Mouse (Mus musculus) cerebellum, postnatal 14 days (tissue): ENCODE measurements around the gene 1500009C09Rik.
"Not testable (repeated sequence)": the region's sequence is repeated elsewhere in the genome, so short reads cannot be mapped to it uniquely, and the experiment has no call there.

ENCODE experiments used
- DNase-seq, 2 experiments: peaks; one replicate each; pipeline ENCODE4 v3.0.0; 2021; ENCODE audit warnings: mixed read lengths in 2 of 2

1500009C09Rik gene

DNA sequence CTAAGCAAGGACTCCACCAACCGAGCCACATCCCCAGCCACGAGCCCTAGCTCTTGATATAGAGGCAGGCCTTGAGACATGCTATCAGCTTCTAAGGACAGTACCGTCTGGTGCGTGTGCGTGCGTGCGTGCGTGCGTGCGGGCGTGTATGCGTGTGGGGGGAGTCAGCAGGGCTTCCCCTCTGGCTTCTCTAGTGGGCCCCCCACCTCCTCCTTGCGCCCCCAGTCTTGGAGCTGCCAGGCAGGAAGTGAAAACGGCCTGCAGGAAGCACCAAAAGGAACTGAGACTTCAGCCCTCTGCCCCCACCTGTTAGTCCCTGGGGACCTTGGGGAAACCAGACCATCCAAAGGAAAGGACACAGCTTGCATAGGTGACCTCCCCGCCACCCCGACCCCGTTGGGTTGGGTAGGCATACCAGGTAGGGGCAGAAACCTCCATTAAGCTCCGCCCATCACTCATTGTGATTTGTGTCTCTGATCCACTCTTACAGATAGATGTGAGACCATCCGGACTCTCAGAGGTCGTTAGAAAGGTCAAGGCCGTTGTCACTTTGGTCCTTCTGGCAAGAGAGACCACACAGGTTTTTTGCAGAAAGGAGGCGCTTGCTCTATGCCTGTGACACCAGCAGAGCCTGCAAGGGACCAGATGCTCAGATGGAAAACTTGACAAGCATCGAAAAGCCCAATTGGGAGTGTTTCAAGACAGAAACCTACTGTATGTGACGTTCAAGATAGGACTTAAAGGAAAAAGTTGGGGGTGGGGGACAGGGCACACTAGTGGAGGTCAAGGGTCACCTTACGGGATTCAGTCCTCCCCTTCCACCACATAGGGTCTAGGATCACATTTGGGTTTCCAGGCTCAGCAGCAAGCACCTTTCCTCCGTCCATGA is 33.2 kb upstream of the 1500009C09Rik start:
- DNase-seq, result peak in 1 of 2 experiments; percentile 12

DNA sequence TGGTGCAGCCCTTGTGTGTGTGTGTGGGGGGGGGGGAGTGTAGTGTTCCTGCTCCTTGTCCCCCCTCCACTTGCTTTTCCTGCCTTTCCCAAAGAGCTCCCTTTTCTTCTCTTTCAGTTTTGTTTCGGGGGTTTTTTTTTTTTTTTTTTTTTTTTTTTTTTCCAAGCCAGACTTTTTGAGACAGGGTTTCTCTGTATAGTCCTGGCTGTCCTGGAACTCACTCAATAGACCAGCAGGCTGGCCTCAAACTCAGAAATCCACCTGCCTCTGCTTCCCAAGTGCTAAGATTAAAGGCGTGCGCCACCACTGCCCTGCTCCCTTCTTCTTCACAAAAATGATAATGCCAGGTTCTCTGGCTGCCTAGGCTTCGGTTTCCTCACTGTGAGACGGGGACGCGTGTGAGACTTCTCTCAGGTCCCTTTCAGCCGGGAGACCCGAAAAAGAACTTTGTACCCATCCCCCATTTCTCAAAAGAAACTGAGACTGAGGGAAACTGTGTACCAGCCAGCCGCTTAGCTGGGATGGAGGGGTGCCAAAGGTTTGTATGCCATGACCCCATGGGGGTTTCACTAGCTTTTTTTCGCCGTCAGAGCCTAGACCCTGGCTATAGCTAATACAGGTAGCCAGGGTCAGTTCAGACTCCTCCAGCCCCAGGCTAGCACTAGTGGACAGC is 32.1 kb upstream of the 1500009C09Rik start:
- peak; percentile 21 to 30 for DNase-seq

DNA sequence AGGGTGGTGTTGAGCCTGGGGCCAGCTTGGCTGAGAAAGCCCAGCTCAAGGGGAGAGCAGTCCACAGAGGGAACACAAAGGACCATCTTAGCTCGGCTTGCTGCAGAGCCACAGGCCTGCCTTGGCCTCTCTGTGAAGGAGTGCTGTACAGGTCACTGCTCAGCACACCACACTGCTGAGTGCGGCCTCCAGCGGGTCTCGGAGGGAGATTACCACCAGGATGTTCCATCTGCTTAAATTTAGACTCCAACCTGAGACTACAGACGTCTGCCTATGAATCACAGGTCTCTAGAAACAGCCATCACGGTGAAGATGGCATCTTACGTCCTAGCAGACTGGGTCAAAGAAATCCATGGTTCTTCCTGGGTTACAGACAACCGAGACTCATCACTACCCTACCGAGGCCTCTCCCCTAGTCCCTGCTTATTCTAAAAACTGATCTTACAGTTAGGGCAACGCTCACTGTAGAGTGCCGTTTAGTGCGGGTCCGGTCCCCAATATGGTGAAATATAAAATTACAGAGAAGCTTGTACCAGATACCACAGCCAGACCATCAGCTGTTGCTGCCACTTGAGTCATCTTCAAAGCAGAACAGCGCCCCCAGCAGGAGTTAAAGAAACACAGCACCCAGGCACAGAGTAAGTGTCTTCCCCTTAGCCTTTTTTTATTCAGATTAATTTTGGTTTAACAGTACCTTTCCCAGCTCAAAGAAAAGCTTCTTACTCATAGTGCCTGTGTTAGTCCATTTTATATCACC is 30.9 kb upstream of the 1500009C09Rik start:
- peak; percentile 26 to 51 for DNase-seq

DNA sequence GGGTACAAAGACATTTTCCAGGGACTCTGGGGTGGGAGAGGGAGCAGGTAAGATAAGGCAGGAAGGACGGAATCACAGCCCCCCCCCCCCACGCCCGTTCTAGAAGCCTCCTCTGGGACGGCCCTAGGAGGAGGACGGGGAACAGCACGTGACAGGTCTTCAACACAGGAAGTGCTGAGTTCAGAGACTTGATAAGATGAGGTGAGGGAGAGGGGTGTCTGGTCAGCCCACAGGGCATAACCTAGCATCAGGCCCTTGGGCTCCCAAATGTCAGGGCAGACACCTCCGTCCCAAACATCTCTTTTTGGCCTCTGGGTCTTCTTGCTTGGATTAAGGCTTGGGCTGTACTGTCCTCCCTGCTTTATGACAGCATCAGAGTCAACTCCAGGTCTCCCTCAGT is 28.9 kb upstream of the 1500009C09Rik start:
- no peak for DNase-seq

DNA sequence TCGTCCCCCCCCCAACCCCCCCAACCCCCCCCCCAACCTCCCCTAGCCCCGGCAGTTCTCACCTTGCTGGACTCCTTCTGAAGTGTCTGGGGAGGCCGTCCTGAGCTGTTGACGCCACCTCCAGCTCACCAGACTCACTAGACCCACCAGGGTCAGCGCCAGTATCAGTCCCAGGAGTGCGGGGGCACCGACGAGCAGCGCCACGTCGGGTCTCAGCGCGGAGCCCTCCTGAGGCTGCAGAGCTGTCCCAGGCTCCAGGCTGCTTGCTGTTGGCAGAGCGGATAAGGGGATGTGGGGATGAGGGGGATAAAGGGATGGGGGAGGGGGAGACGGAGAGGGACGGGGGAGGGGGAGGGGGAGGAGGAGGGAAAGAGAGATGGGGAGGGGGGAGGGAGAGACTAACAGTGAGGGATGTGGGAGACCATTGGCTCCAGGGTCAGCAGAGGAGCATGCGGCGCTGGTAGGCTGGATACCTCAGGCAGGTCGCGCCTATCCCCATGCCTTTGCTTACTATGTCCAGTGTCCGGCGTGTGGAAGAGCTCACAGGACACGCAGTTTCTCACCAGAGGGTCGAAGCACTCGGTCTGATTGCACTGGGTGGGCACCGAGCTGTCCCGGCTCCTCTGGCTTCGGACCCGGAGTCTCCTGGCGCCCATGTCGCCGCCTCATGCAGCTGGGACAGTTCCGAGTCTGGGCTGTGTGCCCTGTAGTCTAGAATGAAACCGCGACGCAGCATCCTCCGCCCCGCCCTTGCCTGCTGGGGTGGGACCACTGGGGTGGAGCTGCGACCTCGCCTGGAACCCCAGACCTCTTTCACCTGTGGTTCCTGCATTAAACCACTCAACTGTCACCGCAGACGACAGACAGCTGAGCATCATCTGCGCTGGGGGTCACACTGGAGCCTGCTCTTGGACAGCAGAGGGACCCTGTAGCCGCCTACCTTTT is 28.3 kb upstream of the 1500009C09Rik start, which contains the start of gene Tnfrsf13c:
TSS of gene Tnfrsf13c (minus strand) at position 713 of the 945 bp plus-strand sequence.
- DNase-seq, result peak; percentile 46 to 63

DNA sequence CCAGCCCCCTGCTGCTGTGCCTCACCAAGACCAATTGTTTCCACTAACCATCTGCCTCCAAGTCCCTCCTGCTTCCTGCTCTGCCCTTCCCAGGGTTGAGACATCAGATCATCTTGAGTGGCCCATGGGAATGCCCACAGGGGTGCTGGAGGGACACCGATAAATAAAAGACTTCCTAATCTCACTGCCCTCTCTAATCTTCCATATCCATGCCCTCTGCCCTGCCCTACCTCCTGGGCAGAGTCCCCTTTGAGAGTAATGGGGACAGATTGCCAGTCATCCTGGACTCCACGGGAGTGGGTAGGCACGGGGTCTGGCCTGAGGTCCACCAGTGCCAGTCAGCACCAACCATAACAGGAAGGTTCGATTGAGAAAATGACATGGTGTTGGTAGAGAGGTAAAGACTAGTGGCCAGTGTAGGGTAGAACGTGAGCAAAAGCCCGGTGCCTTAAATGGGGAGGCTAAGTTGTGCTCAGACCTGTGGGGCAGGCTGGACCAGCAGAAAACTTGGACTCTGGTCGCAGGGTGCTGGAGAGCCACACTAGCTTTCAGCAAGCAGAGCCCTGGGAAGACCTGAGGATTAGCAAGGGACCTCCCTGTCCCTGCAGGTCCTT is 27.5 kb upstream of the 1500009C09Rik start:
- DNase-seq, result peak in 1 of 2 experiments; percentile 17

DNA sequence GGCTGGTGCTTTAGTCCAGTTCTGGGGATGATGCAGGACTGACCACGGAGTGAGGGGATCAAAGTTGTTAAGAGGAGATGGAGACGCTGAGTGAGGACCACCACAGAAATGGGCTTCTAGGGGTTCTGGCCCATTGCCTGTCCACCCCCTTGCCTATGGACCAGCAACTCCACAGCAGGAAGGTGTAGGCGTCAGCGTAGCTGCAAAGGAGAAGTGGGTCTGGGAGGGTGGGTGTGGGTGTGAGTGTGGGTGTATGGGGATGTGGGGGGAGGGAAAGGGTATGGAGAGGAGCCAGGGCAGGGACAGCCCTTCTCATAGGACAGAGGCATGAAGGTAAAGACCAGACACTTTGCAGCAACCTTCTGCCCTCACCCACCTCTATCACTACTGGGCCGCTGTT is 26.4 kb upstream of the 1500009C09Rik start:
- peak in 1 of 2 experiments; percentile 10 for DNase-seq

DNA sequence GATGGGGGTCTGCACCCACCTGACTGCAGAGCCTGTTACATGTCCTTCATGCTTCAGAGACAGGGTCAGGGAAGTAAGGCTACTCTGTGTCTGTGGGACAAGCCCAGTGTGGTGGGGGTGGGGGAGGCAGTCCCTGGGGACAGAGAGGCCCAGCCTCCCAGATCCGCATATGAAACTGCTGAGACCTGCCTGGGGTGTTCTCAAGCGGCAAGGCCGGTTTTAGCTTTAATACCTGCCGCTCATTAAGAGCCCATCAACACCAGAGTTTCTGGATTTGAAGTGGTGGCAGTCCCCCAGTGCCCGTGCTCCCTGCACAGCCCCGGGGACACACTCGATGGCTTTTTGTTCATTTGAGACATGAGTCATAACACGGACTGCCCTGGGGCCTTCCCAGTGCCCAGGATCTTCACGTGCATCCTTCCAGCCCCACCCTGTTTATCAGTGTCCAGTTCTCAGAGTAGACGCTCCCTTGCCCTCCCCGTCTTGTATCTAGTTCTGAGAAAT is 22.6 kb upstream of the 1500009C09Rik start:
- DNase-seq, result no peak

DNA sequence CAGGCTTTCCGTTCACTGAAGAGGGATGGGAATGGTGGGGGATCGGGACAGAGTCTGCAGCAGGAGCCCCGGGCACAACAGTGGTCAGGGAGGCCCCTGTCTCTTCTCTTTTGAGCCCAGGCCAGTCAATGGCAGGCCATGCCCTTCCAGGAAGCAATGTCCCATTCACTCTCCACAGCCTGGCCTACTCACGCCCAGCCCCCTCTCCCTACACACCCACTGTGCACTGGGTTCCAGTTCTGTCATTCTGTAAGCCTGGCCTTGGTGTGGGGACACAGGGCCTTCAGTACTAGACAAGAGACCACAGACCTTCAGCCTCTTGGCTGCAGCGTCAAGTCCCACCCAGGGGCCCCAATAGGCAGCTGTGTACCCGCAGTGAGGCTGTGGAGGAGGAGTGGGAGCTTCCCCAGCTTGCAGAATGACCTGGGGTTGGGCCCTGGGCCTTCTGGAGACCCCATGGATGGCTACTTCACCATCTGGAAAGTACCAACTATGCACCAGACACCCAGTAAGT is 22.0 kb upstream of the 1500009C09Rik start:
- DNase-seq, result no peak

DNA sequence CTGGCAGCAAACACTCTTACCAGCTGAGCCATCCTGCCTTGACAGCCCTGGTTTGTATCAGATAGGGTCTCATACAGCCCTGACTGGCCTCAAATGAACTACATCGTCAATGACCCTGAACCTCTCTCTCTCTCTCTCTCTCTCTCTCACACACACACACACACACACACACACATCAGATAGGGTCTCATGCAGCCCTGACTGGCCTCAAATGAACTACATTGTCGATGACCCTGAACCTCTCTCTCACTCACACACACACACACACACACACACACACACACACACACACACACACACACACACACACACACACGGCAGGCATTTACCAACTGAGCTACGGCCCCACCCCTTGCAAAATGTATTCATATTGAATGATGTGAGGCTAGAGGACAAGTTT is 21.1 kb upstream of the 1500009C09Rik start:
- no peak for DNase-seq

DNA sequence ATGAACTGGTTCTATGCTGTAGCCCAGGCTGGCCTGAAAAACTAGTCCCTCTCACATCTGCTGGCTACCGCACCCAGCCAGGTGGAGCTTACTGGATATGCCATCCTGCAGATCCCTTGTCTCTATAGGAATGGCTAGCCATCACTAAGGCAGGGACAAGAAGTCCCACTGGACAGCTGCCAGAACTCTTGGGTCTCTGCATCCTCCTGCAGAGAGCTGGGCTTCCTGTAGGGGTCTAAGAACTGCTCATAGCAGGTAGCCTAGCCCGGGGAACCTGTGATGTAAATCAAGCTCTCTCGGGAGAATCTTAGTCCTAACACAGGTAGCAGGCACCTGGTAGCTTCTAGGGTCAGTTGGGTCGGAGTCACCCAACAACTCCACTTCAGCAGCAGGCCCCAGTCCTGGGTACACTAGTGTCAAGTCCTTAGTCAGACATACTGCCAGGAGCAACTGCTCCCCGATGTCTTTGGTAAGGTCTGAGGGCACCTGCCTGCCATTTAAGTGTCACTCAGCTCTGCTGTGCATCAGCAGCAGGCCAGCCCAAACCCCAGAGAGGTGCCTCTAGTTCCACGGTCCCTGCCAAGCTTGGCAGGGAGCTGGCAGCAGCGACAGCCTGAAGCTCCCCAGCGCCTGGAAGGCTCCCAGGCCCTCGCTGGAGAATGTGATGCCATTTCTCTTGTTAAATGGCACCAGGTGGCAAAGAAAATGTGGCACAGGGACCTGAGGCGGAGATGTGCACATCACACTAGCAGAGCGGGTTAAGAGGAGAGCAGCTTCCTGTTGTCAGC is 20.4 kb upstream of the 1500009C09Rik start:
- peak; percentile 92 for DNase-seq

DNA sequence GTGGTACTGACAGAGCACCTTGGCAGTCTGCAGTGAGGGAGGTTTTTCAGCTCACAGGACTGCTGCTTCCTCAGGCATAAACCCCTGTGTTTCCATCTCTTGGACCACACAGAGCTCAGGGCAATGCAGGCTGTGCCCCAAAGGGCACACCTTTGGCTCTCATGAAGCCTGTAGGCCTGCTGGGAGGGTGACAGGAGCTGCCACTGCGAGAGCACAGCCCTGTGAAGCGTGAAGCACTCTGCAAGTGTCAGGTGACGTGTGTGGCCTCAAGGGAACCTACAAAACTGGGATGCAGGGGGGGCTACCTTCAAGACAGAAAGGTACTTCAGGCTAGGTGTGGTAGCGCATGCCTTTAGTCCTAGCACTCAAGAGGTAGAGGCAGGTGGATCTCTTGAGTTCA is 19.5 kb upstream of the 1500009C09Rik start:
- no peak for DNase-seq

DNA sequence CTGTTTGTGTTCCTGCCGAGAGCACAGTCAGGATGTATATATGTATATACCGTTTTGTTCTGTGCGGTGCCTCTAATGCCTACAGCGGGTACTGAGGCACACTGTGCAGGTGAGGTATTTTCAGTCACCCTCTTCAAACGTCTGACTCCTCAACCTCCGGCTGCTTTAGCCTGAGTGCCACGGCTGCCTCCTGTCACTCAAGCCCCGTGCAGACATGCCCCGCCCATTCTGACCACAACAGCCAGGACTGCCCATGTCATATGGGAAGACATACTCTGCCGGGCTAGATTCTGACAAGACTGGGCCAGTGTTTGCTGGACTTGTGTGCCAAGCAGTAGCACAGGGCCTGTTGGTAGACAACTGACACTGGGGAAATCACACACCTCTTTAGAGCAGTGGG is 16.5 kb upstream of the 1500009C09Rik start:
- DNase-seq, result no peak

DNA sequence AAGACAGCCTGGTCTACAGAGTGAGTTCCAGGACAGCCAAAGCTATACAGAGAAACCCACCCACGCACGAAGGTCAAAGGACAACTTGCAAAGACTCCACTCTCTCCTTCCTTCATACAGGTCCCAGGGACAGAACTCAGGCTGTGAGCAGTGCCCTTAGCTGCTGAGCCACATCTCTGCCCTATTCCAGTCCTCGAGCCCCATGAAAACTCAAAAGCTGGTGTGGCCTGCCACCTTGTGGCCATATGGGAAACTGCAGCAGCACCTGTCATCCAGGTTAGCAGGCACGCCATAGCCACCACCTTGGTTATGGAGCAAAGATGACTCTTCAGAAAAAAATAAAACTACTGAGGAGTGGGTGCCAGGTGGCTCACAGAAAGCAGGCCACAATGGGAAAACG is 15.6 kb upstream of the 1500009C09Rik start:
- DNase-seq, result peak; percentile 94 to 97

DNA sequence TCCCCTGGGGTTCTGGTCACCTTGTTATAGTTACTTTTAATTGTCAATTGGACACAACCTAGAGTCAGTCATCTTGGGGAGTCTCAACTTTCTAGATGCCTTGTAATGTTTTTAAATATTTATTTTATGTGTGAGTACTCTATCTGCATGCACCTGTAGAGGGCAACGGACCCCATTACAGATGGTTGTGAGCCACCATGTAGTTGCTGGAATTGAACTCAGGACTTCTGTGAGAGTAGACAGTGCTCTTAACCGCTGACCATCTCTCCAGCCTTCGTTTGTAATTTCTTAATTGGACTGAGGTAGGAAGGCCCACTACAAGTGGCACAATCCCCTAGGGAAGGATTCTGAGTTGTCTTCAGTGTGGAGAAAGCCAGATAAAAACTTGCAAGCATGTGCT is 8.9 kb upstream of the 1500009C09Rik start:
- no peak for DNase-seq

DNA sequence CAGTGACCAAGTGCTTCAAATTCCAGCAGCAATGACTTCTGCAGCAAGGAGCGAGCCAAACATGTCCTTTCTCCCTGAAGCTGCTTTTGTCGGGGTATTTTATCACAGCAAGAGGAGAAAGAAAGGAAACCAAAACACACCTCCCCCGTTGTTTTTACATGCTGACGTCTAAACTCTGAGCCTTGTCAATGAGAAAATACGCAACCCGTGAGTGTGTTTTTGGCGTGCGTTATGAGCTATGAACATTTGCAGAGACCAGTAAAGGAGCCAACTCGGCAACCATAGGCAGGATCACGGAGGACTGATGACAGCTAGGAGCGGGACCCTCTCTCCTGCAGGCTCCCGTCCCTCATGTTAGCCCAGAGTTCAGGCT is 8.5 kb upstream of the 1500009C09Rik start:
- DNase-seq, result no peak

DNA sequence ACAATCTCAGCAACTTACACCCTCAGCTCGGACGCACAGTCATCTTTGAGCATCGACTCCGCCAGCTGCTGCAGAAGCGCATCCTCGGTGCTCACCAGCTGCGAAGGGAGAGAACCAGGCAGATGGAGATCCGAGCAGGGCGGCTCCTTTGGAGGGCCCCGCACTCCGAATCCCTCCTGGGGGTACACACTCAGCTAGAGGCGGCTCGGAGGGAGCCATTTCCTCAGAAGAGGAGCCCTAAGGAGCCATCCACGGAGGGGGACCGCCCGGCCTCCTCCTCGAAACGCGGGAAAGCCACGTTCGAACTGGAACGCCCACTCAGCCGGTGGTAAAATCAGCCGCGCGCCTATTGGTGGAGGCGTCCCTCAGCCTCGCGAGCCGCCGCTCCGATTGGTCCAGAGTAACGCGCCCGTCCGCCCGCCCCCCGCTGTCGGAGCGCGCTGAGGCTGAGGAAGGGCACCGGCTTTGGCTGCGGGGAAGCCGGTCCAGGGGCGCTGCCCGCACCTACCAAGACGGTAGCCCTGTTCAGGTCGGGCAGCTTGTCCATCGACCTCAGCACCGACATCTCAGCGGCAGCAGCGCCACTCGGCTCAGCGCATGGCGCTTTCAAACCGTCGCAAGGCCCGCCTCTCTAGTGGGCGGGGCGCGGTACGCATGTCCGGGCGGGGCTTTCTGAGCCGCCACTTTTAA is 7.9 kb upstream of the 1500009C09Rik start, which contains the start of gene Cenpm:
TSS of gene Cenpm (minus strand) at position 634 of the 690 bp plus-strand sequence.
- DNase-seq, result peak; percentile 95 to 96

DNA sequence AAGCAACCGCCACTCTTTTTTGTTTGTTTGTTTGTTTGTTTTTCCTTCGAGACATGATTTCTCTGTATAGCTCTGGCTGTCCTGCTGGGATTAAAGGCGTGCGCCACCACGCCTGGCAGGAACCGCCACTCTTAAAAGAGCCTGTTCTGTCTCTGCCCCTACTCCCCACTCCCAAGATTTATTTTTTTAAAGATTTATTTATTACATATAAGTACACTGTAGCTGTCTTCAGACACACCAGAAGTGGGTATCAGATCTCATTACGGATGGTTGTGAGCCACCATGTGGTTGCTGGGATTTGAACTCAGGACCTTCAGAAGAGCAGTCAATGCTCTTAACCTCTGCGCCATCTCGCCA is 7.4 kb upstream of the 1500009C09Rik start:
- not testable (repeated sequence) for DNase-seq

DNA sequence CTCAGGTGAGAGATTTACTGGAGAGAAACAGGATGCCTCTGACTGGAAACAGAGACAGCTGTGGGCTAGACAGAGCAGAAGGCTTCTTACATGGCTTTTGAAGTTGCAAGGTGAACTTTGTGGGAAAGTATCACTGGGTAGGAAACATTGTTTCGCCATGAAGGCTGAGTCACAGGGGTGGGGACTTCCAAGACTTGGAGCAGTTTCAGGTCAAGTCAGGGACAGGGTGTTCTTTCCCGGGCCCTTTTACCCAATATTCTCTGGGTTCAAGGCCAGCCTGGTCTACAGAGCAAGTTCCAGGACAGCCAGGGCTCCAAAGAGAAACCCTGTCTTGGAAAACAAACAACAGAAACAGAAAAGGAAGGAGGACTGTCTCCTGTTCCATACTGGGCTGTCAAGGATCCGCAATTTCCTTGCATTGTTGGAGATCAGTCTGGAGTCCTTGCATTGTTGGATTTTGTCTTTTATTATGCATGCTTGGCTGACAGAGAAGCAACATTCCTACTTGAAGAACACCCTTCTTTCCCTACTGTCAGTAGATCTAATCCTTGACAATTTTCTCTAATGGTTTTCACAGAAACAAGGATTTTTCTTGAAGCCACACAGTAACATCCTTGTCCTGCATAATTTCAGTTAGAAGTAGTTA is 4.9 kb upstream of the 1500009C09Rik start:
- no peak for DNase-seq
